In the genomic region with DNA sequence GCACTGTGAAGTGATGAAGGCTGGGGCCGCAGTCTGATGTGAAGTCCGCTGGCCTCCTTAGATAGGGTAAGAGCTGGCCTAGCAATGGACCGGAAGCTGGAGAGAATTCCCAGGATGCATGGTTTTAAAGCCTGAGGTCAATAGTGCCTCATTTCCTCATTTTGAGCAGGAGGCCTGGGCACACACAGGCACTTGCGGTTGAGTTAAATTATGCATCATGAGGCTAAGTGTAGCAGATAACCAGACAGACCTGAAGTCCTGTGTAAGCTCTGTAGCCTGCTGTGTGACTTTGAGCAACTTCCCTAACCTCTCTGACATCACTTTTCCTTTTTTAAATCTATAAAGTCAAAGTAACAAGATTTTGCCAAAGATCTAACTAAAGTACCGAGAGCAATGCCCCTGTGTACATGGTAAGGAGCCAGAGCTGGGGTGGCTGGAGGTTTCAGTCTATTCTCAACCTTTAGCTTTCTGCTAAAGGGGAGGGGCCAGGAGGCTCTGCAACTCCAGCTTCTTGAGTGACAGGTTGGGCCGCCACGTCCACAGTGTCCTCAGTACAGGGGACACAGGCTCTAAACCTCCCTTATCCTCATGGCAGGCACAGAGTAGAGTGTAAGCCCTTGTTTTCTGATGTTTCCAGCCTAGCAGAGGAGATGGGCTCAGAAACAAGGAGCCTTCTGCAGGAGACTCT, we compare ENCODE assay signal across 18 mouse cellular contexts. TPM values are rescaled to one million over a fixed set of nuclear protein-coding genes. Genes with fewer than 3 reads are reported as not detected.
A peak's percentile ranks its signal among the peaks of the same experiment; 100 is the strongest.
DNase-seq lines count a peak whose midpoint lies in the region; ATAC-seq and TF ChIP-seq lines count a peak whose summit lies in the region.
"Had no signal": no experiment of that assay in that cellular context is flagged by ENCODE, and none has a peak within 500 bp of the region (broad histone marks: within the 10 kb centered on the region; RNA-seq: fewer than 3 reads in every experiment).

No protein-coding gene starts in this region.

- no peak overlapping the region for H3K4me3 ChIP-seq in forebrain, embryonic 10.5 days
- no peak overlapping the region for H3K4me3 ChIP-seq in forebrain, postnatal 0 days (ENCODE audit: low read depth, low read length)
- no peak overlapping the region for H3K4me3 ChIP-seq in intestine, embryonic 15.5 days (replicated peaks)
- no peak overlapping the region for H3K4me3 ChIP-seq in intestine, embryonic 16.5 days (ENCODE audit: low read length)
- H3K4me3 ChIP-seq in neural tube, embryonic 13.5 days: no peak overlapping the region
- H3K4me3 ChIP-seq in neural tube, embryonic 15.5 days (replicated peaks): no peak overlapping the region
- no peak overlapping the region for H3K4me3 ChIP-seq in midbrain, embryonic 14.5 days (replicated peaks; ENCODE audit: low read depth, low read length)
- H3K4me3 ChIP-seq: myocyte had no signal

- TF ChIP-seq CTCF in forebrain, postnatal 0 days (IDR thresholded peaks at IDR 0.05; ENCODE audit: low read depth): no peak

- H3K27ac ChIP-seq in forebrain, embryonic 10.5 days: peak overlapping the region; percentile 72
- no peak overlapping the region for H3K27ac ChIP-seq in forebrain, postnatal 0 days (ENCODE audit: low read depth, low read length)
- no peak overlapping the region; the same call in 1 of the 2 replicates for H3K27ac ChIP-seq in intestine, embryonic 15.5 days
- H3K27ac ChIP-seq in intestine, embryonic 16.5 days (ENCODE audit: low read length): no peak overlapping the region
- H3K27ac ChIP-seq in neural tube, embryonic 13.5 days (replicated peaks): peak overlapping the region; percentile 33; the same call in 1 of the 2 replicates
- no peak overlapping the region for H3K27ac ChIP-seq in neural tube, embryonic 15.5 days (replicated peaks)
- H3K27ac ChIP-seq in midbrain, embryonic 14.5 days (replicated peaks; ENCODE audit: low read depth, low read length): peak overlapping the region; percentile 67; the same call in 1 of the 2 replicates
- H3K27ac ChIP-seq: kidney, postnatal 0 days had no signal

- H3K36me3 ChIP-seq in forebrain, embryonic 10.5 days (replicated peaks): peaks cover 2% of the 10 kb centered on the region; the same call in 1 of the 2 replicates
- H3K36me3 ChIP-seq in forebrain, postnatal 0 days (ENCODE audit: insufficient read depth): no peaks in the 10 kb centered on the region
- no peaks in the 10 kb centered on the region for H3K36me3 ChIP-seq in intestine, embryonic 15.5 days
- no peaks in the 10 kb centered on the region for H3K36me3 ChIP-seq in intestine, embryonic 16.5 days (ENCODE audit: control insufficient read depth, insufficient read depth, low read length)
- H3K36me3 ChIP-seq in neural tube, embryonic 13.5 days: no peaks in the 10 kb centered on the region
- no peaks in the 10 kb centered on the region for H3K36me3 ChIP-seq in neural tube, embryonic 15.5 days
- H3K36me3 ChIP-seq in midbrain, embryonic 14.5 days (ENCODE audit: control insufficient read depth, insufficient read depth, low read length): no peaks in the 10 kb centered on the region

- no peak for DNase-seq in forebrain, embryonic 10.5 days (ENCODE audit: extremely low spot score, low spot score)
- DNase-seq in forebrain, postnatal 0 days: no peak
- no peak for DNase-seq in midbrain, embryonic 14.5 days
- DNase-seq in cerebellum, postnatal 10 days: no peak
- DNase-seq: cerebellum, postnatal 14 days; gastrocnemius, postnatal 25 days; liver, postnatal 0 days; lung, postnatal 4 days; right cerebral cortex, postnatal 25 days; thymus, postnatal 4 days had no signal

- peaks cover 83% of the 10 kb centered on the region for H3K4me1 ChIP-seq in forebrain, embryonic 10.5 days
- peaks cover 4% of the 10 kb centered on the region; the same call in 1 of the 2 replicates for H3K4me1 ChIP-seq in forebrain, postnatal 0 days (ENCODE audit: insufficient read depth)
- H3K4me1 ChIP-seq in intestine, embryonic 15.5 days (replicated peaks): peaks cover 33% of the 10 kb centered on the region
- peaks cover 48% of the 10 kb centered on the region for H3K4me1 ChIP-seq in intestine, embryonic 16.5 days (ENCODE audit: control insufficient read depth, insufficient read depth, low read length)
- peaks cover 87% of the 10 kb centered on the region for H3K4me1 ChIP-seq in neural tube, embryonic 13.5 days (replicated peaks)
- H3K4me1 ChIP-seq in neural tube, embryonic 15.5 days: peaks cover 53% of the 10 kb centered on the region
- peaks cover 49% of the 10 kb centered on the region for H3K4me1 ChIP-seq in midbrain, embryonic 14.5 days (ENCODE audit: control insufficient read depth, insufficient read depth, low read length)

- no peaks in the 10 kb centered on the region for H3K9me3 ChIP-seq in forebrain, embryonic 10.5 days
- H3K9me3 ChIP-seq in forebrain, postnatal 0 days (ENCODE audit: low read length): no peaks in the 10 kb centered on the region
- H3K9me3 ChIP-seq in intestine, embryonic 15.5 days: no peaks in the 10 kb centered on the region
- H3K9me3 ChIP-seq in intestine, embryonic 16.5 days (ENCODE audit: control insufficient read depth, low read length): no peaks in the 10 kb centered on the region
- H3K9me3 ChIP-seq in neural tube, embryonic 13.5 days: no peaks in the 10 kb centered on the region
- no peaks in the 10 kb centered on the region for H3K9me3 ChIP-seq in neural tube, embryonic 15.5 days (replicated peaks)
- no peaks in the 10 kb centered on the region for H3K9me3 ChIP-seq in midbrain, embryonic 14.5 days (ENCODE audit: control insufficient read depth, low read length)

- no peak overlapping the region for H3K4me2 ChIP-seq in forebrain, postnatal 0 days (ENCODE audit: low read depth)
- H3K4me2 ChIP-seq in intestine, embryonic 15.5 days (replicated peaks): no peak overlapping the region
- H3K4me2 ChIP-seq in intestine, embryonic 16.5 days (ENCODE audit: low read depth, low read length): no peak overlapping the region
- H3K4me2 ChIP-seq in neural tube, embryonic 13.5 days: no peak overlapping the region
- no peak overlapping the region for H3K4me2 ChIP-seq in neural tube, embryonic 15.5 days
- H3K4me2 ChIP-seq in midbrain, embryonic 14.5 days (ENCODE audit: low read length): no peak overlapping the region
- H3K4me2 ChIP-seq: heart, embryonic 11.5 days had no signal

- WGBS in forebrain, embryonic 10.5 days: 74% methylated on average over 7 of the region's 7 CpGs
- WGBS in forebrain, postnatal 0 days: 70% methylated on average over 7 of the region's 7 CpGs
- WGBS in intestine, embryonic 15.5 days: 66% methylated on average over 7 of the region's 7 CpGs
- WGBS in intestine, embryonic 16.5 days: 70% methylated on average over 7 of the region's 7 CpGs
- 72% methylated on average over 7 of the region's 7 CpGs for WGBS in neural tube, embryonic 13.5 days
- WGBS in neural tube, embryonic 15.5 days: 74% methylated on average over 7 of the region's 7 CpGs
- 54% methylated on average over 7 of the region's 7 CpGs for WGBS in midbrain, embryonic 14.5 days

- no peak for ATAC-seq in forebrain, postnatal 0 days
- no peak for ATAC-seq in intestine, embryonic 15.5 days
- ATAC-seq in intestine, embryonic 16.5 days: no peak
- ATAC-seq in neural tube, embryonic 13.5 days (ENCODE audit: low read depth): no peak
- ATAC-seq in neural tube, embryonic 15.5 days (ENCODE audit: low FRiP score): no peak
- peak; percentile 16; the same call in 1 of the 2 replicates for ATAC-seq in midbrain, embryonic 14.5 days (ENCODE audit: low FRiP score, low TSS enrichment)

- H3K27me3 ChIP-seq in forebrain, embryonic 10.5 days (ENCODE audit: poor library complexity, severe bottlenecking): peaks cover 34% of the 10 kb centered on the region
- no peaks in the 10 kb centered on the region for H3K27me3 ChIP-seq in forebrain, postnatal 0 days (ENCODE audit: insufficient read depth, low read length)
- no peaks in the 10 kb centered on the region for H3K27me3 ChIP-seq in intestine, embryonic 15.5 days (replicated peaks)
- no peaks in the 10 kb centered on the region for H3K27me3 ChIP-seq in intestine, embryonic 16.5 days (replicated peaks; ENCODE audit: control insufficient read depth, insufficient read depth, low read length)
- H3K27me3 ChIP-seq in neural tube, embryonic 13.5 days: no peaks in the 10 kb centered on the region
- H3K27me3 ChIP-seq in neural tube, embryonic 15.5 days (replicated peaks): no peaks in the 10 kb centered on the region
- H3K27me3 ChIP-seq in midbrain, embryonic 14.5 days (ENCODE audit: control insufficient read depth, insufficient read depth, low read length): no peaks in the 10 kb centered on the region

- no peak overlapping the region for H3K9ac ChIP-seq in forebrain, postnatal 0 days
- H3K9ac ChIP-seq in intestine, embryonic 15.5 days: peak overlapping the region; percentile 4; the same call in 1 of the 2 replicates
- H3K9ac ChIP-seq in intestine, embryonic 16.5 days (ENCODE audit: low read depth, low read length): no peak overlapping the region
- no peak overlapping the region for H3K9ac ChIP-seq in neural tube, embryonic 13.5 days
- no peak overlapping the region for H3K9ac ChIP-seq in neural tube, embryonic 15.5 days (replicated peaks)
- H3K9ac ChIP-seq in midbrain, embryonic 14.5 days (replicated peaks; ENCODE audit: low read length): 0 out of 2 replicates have a peak overlapping the region, but pooled peaks have one; percentile 6
- H3K9ac ChIP-seq: liver, postnatal 0 days had no signal

RNA-seq across cellular contexts. Expression of gene Plekha6, which starts 50.8 kb away (rescaled TPM):
- polyA plus RNA-seq in forebrain, embryonic 10.5 days (2016; fragmentation: Nextera tagmentation; extraction: Ambion mirVana): 9.0 and 9.9 TPM in 2 replicates
- 23.2 and 28.6 TPM in 2 replicates for total RNA-seq in forebrain, postnatal 0 days (2014; rRNA removed)
- 3.4 and 5.7 TPM in 2 replicates for polyA plus RNA-seq in forebrain, postnatal 0 days (2015; fragmentation: Nextera tagmentation; extraction: Ambion mirVana)
- polyA plus RNA-seq in intestine, embryonic 15.5 days (2015; fragmentation: Nextera tagmentation; extraction: Ambion mirVana): 13.7 and 15.3 TPM in 2 replicates
- 10.6 and 11.0 TPM in 2 replicates for polyA plus RNA-seq in intestine, embryonic 16.5 days (2015; fragmentation: Nextera tagmentation; extraction: Ambion mirVana)
- 25.8 and 27.4 TPM in 2 replicates for polyA plus RNA-seq in neural tube, embryonic 13.5 days (2015; fragmentation: Nextera tagmentation; extraction: Ambion mirVana)
- 17.1 and 20.5 TPM in 2 replicates for polyA plus RNA-seq in neural tube, embryonic 15.5 days (2015; fragmentation: Nextera tagmentation; extraction: Ambion mirVana)
- 18.4 and 25.4 TPM in 2 replicates for polyA plus RNA-seq in midbrain, embryonic 14.5 days (2014; fragmentation: Nextera tagmentation; extraction: Ambion mirVana)
- total RNA-seq: CH12.LX had no signal

Comparison
In these comparisons a context has a peak if more than half of its experiments do, and no peak if none do; other contexts are left out.
1. H3K27ac ChIP-seq: peak in forebrain, embryonic 10.5 days (single experiment), neural tube, embryonic 13.5 days (single experiment) and midbrain, embryonic 14.5 days (single experiment); none in forebrain, postnatal 0 days (single experiment), intestine, embryonic 15.5 days (single experiment), intestine, embryonic 16.5 days (single experiment) and neural tube, embryonic 15.5 days (single experiment).
2. H3K9ac ChIP-seq: peak in intestine, embryonic 15.5 days (single experiment) and midbrain, embryonic 14.5 days (single experiment); none in forebrain, postnatal 0 days (single experiment), intestine, embryonic 16.5 days (single experiment), neural tube, embryonic 13.5 days (single experiment) and neural tube, embryonic 15.5 days (single experiment).